Mouse (Mus musculus): ENCODE measurements around the gene Marcksl1.
"Not testable (repeated sequence)": the region's sequence is repeated elsewhere in the genome, so short reads cannot be mapped to it uniquely, and the experiment has no call there.

Gene Marcksl1

GRCm38 (mm10) chr4:129510723-129511412 is 2.5 kb upstream of the Marcksl1 start:
- no peak for DNase-seq

GRCm38 (mm10) chr4:129511413-129512096 is 1.8 kb upstream of the Marcksl1 start:
- DNase-seq: no peak

- DNase-seq: no peak
Measured at GRCm38 (mm10) chr4:129513891-129514290, 510 bp downstream of the Marcksl1 start.

GRCm38 (mm10) chr4:129514300-129514898 is 1.0 kb downstream of the Marcksl1 start:
- peak; percentile 81 for DNase-seq

GRCm38 (mm10) chr4:129516925-129517324 is 3.5 kb downstream of the Marcksl1 start:
- no peak for DNase-seq

GRCm38 (mm10) chr4:129518519-129518918 is 5.1 kb downstream of the Marcksl1 start:
- DNase-seq: no peak

GRCm38 (mm10) chr4:129525338-129525737 is 12.0 kb downstream of the Marcksl1 start:
- no peak for DNase-seq

- no peak for DNase-seq
Measured at GRCm38 (mm10) chr4:129525889-129526288, 12.5 kb downstream of the Marcksl1 start.

GRCm38 (mm10) chr4:129528901-129529300 is 15.5 kb downstream of the Marcksl1 start:
- DNase-seq: not testable (repeated sequence)

- DNase-seq: peak; percentile 63
Measured at GRCm38 (mm10) chr4:129540012-129540411, 26.6 kb downstream of the Marcksl1 start.

GRCm38 (mm10) chr4:129541868-129542591 is 28.6 kb downstream of the Marcksl1 start:
- DNase-seq: peak; percentile 62

GRCm38 (mm10) chr4:129542592-129543141 is 29.3 kb downstream of the Marcksl1 start, which contains the start of gene Hdac1:
Gene Hdac1 (minus strand): TSS chr4:129542713.
- peak; percentile 98 for DNase-seq

GRCm38 (mm10) chr4:129544106-129544505 is 30.7 kb downstream of the Marcksl1 start:
- no peak for DNase-seq

GRCm38 (mm10) chr4:129547631-129548030 is 34.2 kb downstream of the Marcksl1 start:
- not testable (repeated sequence) for DNase-seq

- DNase-seq: peak; percentile 77
Measured at GRCm38 (mm10) chr4:129549306-129549705, 35.9 kb downstream of the Marcksl1 start.

GRCm38 (mm10) chr4:129550295-129550694 is 36.9 kb downstream of the Marcksl1 start:
- DNase-seq: no peak

GRCm38 (mm10) chr4:129554512-129554911 is 41.1 kb downstream of the Marcksl1 start:
- DNase-seq: not testable (repeated sequence)

GRCm38 (mm10) chr4:129555421-129555861 is 42.1 kb downstream of the Marcksl1 start:
- peak; percentile 48 for DNase-seq

GRCm38 (mm10) chr4:129555862-129556531 is 42.6 kb downstream of the Marcksl1 start:
- no peak for DNase-seq

- DNase-seq: peak; percentile 94
Measured at GRCm38 (mm10) chr4:129556532-129557223, 43.3 kb downstream of the Marcksl1 start.

GRCm38 (mm10) chr4:129557256-129557808 is 44.0 kb downstream of the Marcksl1 start:
- peak; percentile 52 for DNase-seq

All from thymus, postnatal 25 days (tissue).